Mouse (Mus musculus) E14TG2a.4 (cell line): ENCODE data around the gene 0610040J01Rik.

ENCODE experiments used
- CTCF ChIP-seq: conservative IDR thresholded peaks from 2 replicates; pipeline ENCODE4 v1.5.1; 2014; ENCODE audit warnings: low read length
- NANOG ChIP-seq: IDR thresholded peaks from 2 replicates; pipeline ENCODE4 v1.6.1; 2014; ENCODE audit warnings: borderline replicate concordance, low read length, mixed read lengths

- TF ChIP-seq CTCF = no peak
- TF ChIP-seq NANOG = no peak
Observed at GRCm38 (mm10) chr5:63938575-63938974, 126.4 kb downstream of the 0610040J01Rik start.
